Mouse (Mus musculus) stomach, embryonic 15.5 days (tissue): ENCODE results near the gene Ercc2. TPM values are rescaled to one million over a fixed set of nuclear protein-coding genes. Genes with fewer than 3 reads are reported as not detected.

Source experiments
- ATAC-seq: fragments of 200-750 bp; cut with Nextera tagmentation; 2 replicates; pipeline ENCODE4 v1.8.0; 2017; ENCODE audit warnings: low read depth, moderate number of reproducible peaks, moderate TSS enrichment; ENCODE audit not compliant: insufficient read depth, low FRiP score
- H3K27ac ChIP-seq: fragments of 300-500 bp; sonication (generic); 2 replicates; pipeline ENCODE4 v1.5.1; 2015; ENCODE audit warnings: mild to moderate bottlenecking, inconsistent platforms
- H3K27me3 ChIP-seq: fragments of 300-500 bp; sonication (generic); replicated peaks from 2 replicates; pipeline ENCODE4 v1.6.1; 2015; ENCODE audit warnings: inconsistent platforms
- H3K36me3 ChIP-seq: fragments of 300-500 bp; sonication (generic); 2 replicates; pipeline ENCODE4 v1.6.1; 2015; ENCODE audit warnings: inconsistent platforms
- H3K4me1 ChIP-seq: fragments of 300-500 bp; sonication (generic); 2 replicates; pipeline ENCODE4 v1.6.1; 2015; ENCODE audit warnings: inconsistent platforms
- H3K4me2 ChIP-seq: fragments of 300-500 bp; sonication (generic); 2 replicates; pipeline ENCODE4 v1.6.1; 2015; ENCODE audit warnings: mild to moderate bottlenecking, inconsistent platforms
- H3K4me3 ChIP-seq: fragments of 300-500 bp; sonication (generic); replicated peaks from 2 replicates; pipeline ENCODE4 v1.5.1; 2015; ENCODE audit warnings: inconsistent platforms
- H3K9ac ChIP-seq: fragments of 300-500 bp; sonication (generic); 2 replicates; pipeline ENCODE4 v1.6.1; 2015; ENCODE audit warnings: inconsistent platforms
- H3K9me3 ChIP-seq: fragments of 300-500 bp; sonication (generic); 2 replicates; pipeline ENCODE4 v1.6.1; 2016; ENCODE audit warnings: inconsistent platforms
- WGBS: fragments of 180-500 bp; shearing (Covaris S2); methylation state at CpG from one replicate; pipeline ENCODE4 v1.1.7; 2015; 5-methylcytosine and 5-hydroxymethylcytosine counted together
- polyA plus RNA-seq: library from polyadenylated mRNA; unstranded; fragments of >200 nt; fragmentation: Nextera tagmentation; extraction: Ambion mirVana; gene quantifications from 2 replicates; pipeline ENCODE4 v1.2.1, GENCODE M21; 2015

Gene Ercc2
- polyA plus RNA-seq, 1 experiment from 2014 or later, result 13.5 TPM

DNA sequence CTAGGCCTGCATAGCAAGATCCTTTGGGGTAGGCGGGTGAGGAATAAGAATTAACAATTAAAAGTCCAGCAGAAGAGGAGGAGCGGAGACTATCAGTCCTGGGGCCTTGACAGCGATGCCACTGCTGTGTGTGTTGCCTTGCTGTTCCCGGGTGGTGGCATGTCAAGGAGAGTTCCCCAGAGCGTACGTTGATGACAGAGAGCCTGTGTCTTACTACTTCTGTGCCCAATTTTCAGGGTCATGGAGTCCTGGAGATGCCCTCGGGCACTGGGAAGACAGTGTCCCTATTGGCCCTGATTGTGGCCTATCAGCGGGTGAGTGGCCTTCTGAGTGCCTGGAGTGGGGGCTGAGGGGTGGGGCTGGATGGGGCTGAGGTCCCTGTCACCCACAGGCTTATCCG lies 1.9 kb downstream of the Ercc2 start:
- peaks cover 10% of the 10 kb centered on the region for H3K4me1 ChIP-seq
- no peak overlapping the region for H3K4me3 ChIP-seq
- H3K9me3 ChIP-seq, result no peaks in the 10 kb centered on the region
- H3K27me3 ChIP-seq, result no peaks in the 10 kb centered on the region
- no peak overlapping the region for H3K4me2 ChIP-seq
- H3K36me3 ChIP-seq, result peaks cover 20% of the 10 kb centered on the region
- ATAC-seq, result no peak
- no peak overlapping the region for H3K27ac ChIP-seq
- H3K9ac ChIP-seq, result no peak overlapping the region
- 84% methylated on average over 9 of the region's 9 CpGs for WGBS

DNA sequence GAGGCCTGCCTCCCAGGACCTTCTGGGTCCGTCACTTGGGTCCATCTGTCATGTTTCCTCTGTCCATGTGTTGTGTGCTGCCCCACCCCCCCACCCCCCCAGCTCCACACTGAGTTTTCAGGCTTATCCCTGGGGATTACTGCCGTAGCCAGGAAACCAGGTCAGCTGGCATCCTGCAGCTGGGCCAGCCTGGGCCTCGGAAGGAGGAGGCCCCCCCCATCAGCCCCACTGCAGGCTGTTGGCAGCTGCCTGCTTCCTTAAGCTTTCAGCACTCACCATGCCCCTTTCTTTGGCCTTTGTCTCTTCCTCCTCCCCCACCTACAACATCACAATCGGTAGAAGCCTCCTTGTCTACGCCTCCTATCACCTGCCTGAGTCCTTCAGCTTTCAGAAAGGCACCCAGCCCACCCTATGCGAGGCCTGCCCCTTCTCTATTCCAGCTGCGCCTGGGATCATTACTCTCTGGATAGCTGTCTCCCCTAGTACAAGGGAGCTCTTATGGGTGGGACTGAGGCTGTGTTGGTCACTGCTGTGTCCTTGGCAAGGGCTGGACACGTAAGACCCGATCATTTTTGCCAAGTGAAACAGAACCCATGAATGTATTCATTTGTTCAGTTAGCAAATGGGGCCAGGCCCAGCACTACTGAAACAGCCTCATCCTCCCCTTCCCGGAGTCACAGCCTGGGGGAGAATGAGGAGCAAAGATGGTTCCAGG lies 7.0 kb downstream of the Ercc2 start:
- no peak for ATAC-seq
- H3K4me2 ChIP-seq, result no peak overlapping the region
- H3K27me3 ChIP-seq, result no peaks in the 10 kb centered on the region
- H3K4me1 ChIP-seq, result no peaks in the 10 kb centered on the region
- 80% methylated on average over 10 of the region's 10 CpGs for WGBS
- peaks cover 64% of the 10 kb centered on the region for H3K36me3 ChIP-seq
- H3K4me3 ChIP-seq, result no peak overlapping the region
- no peak overlapping the region for H3K9ac ChIP-seq
- no peak overlapping the region for H3K27ac ChIP-seq
- H3K9me3 ChIP-seq, result no peaks in the 10 kb centered on the region

DNA sequence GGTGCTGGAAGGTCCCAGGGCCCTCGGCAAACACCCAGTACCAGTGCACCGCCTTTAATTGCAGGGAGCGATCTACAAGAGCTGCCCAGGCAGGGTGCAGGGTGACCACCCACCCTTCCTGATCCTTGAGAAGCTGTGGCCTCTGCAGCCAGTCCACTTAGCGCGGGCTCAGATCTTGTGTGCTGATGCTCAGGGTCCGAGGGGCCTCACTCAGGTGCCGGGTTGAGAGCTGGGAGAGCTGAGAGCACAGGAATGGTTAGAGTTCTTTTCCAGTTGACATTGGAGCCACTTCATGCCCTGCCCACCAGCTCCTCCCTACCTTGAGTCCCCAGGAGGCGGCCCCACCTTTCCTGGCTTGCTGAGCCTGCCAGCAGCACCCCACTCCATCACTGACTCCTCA lies 12.7 kb downstream of the Ercc2 start:
- no peak for ATAC-seq
- Histone ChIP-seq H3K9ac (no peak overlapping the region), H3K36me3 (peaks cover 53% of the 10 kb centered on the region), H3K4me2 (no peak overlapping the region), H3K4me1 (peaks cover 3% of the 10 kb centered on the region; the same call in 1 of the 2 replicates), H3K27ac (no peak overlapping the region), H3K4me3 (no peak overlapping the region), H3K27me3 (peaks cover 3% of the 10 kb centered on the region; the same call in 1 of the 2 replicates), H3K9me3 (no peaks in the 10 kb centered on the region)
- WGBS, result 81% methylated on average over 8 of the region's 8 CpGs

DNA sequence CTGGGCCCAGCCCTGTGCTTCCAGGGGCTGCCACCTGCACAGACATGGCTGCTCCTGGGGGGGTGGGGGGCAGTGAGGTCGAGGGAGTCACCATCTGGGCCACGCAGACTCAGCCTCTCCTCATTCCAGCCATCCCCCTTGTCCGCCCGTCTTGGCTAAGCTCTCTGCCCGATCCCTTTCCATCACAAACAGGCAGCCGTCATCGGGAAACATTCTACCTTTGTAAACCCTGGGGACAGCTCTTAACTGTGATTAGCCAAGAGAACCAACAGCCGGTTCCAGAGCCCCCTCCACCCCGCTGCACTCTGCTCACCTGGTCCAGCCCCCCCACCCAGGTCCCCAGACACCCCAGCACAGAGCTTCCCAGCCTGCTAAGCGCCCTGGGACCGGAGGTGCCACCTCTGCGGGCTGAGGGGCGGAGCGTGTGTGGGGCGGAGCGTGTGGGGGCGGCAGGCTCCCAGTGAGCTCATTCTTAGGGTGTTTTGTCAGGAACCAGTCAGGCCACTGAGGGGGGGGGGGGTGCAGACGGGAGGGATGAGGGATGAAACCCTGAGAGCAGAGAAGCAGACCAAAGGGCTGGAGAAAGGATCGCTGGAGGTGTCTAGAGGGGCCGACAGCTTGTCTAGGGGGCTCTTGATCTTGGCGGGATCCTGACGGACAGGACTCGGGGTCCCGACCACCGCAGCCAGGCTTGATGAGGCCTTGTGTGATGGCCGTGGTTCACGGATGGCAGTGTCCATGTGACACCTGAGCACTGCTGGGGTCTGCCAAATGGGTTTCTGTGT lies 17.9 kb downstream of the Ercc2 start:
- H3K4me2 ChIP-seq, result peak overlapping the region; percentile 56
- H3K27me3 ChIP-seq, result peaks cover 26% of the 10 kb centered on the region
- H3K9me3 ChIP-seq, result no peaks in the 10 kb centered on the region
- 3% methylated on average over 27 of the region's 27 CpGs for whole genome bisulfite sequencing
- peak; percentile 44 for ATAC-seq
- H3K27ac ChIP-seq, result peak overlapping the region; percentile 7; the same call in 1 of the 2 replicates
- peaks cover 12% of the 10 kb centered on the region for H3K4me1 ChIP-seq
- 0 out of 2 replicates have a peak overlapping the region, but pooled peaks have one; percentile 19 for H3K9ac ChIP-seq
- peaks cover 8% of the 10 kb centered on the region; the same call in 1 of the 2 replicates for H3K36me3 ChIP-seq
- H3K4me3 ChIP-seq, result peak overlapping the region; percentile 30

DNA sequence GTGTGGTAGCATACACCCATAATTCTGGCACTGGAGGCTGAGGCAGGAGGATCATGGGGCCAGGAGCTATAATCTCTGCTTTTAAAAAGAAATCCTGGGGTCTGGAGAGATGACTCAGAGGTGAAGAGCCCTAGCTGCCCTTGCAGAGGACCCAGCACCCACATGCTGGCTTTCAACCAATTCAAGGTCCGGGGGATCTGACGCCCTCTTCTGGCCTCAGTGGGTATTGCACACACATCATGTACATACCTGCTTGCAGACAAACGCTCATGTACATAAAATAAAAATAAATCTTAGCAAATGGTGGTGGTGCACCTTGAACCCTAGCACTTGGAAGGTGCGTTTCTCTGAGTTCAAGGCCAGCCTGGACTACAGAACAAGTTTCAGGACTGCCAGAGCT lies 19.1 kb downstream of the Ercc2 start:
- WGBS, result 76% methylated on average over 4 of the region's 4 CpGs
- Histone ChIP-seq H3K4me2 (no peak overlapping the region), H3K27me3 (peaks cover 36% of the 10 kb centered on the region), H3K4me3 (no peak overlapping the region), H3K9me3 (no peaks in the 10 kb centered on the region), H3K4me1 (peaks cover 12% of the 10 kb centered on the region), H3K27ac (no peak overlapping the region), H3K9ac (no peak overlapping the region), H3K36me3 (no peaks in the 10 kb centered on the region)
- ATAC-seq, result no peak

DNA sequence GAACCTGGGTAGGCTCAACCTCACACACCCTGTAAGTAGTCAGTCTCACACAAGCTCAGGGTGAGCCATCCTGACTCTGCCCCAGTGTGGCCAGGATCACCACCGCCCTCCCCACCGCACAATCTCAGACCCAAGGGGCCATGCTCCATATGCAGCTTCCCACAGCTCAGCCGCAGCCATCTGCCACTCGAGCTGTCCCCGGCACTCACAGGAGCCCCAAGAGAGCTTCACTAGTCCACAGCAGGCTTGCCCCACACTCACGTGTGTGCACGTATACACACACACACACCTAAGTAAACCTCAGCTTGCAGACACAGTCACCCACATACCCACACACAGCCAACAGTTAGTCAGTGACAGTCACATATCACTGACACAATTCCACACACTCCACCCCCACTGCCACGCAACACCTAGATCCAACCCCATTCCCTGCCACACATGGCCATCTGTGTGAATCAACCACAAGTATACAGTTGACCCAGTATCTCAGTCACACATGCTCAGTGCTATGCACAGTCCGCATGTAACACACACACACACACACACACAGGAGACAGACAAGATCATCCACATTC lies 20.8 kb downstream of the Ercc2 start:
- Histone ChIP-seq H3K4me1 (peaks cover 12% of the 10 kb centered on the region), H3K36me3 (no peaks in the 10 kb centered on the region), H3K4me2 (no peak overlapping the region), H3K4me3 (no peak overlapping the region), H3K27me3 (peaks cover 36% of the 10 kb centered on the region), H3K27ac (no peak overlapping the region), H3K9ac (no peak overlapping the region), H3K9me3 (no peaks in the 10 kb centered on the region)
- WGBS, result 81% methylated on average over 9 of the region's 9 CpGs
- no peak for ATAC-seq

DNA sequence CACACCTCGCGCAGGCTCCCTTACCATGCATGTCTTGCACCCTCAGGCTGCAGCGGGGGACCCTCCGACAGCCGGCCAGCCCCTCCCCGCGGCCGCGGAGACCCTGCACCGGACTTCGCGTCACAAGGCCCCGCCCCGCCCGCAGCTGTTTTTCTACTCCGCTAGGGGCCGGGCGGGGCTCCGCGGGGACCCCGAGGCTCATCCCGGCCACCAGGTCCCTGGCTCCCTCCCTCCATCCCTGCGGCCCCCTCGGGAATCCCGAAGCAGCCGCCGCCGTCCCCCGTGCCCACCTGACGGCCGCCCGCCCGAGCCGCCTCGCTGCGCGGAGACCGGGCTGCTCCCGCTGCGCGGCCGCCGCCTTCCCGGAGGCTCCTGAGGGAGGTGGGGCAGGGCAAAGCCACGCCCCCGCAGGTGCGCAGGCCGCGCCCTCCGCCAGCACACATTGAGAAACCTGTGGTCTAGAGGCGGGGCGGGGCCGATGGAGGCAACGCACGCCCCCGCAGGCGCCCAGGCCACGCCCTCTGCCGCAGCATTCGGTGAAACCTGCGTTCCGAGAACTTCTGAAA lies 22.0 kb downstream of the Ercc2 start, which contains the start of gene Klc3:
TSS of gene Klc3 (minus strand) at position 374 of the 566 bp plus-strand sequence.
- Histone ChIP-seq H3K27ac (no peak within 1 kb of the TSS), H3K4me1 (peaks cover 12% of the 10 kb centered on the region), H3K9me3 (no peaks in the 10 kb centered on the region), H3K9ac (peak within 1 kb of the TSS; percentile 44; the same call in 1 of the 2 replicates), H3K4me2 (peak within 1 kb of the TSS; percentile 79), H3K27me3 (peaks cover 36% of the 10 kb centered on the region), H3K4me3 (peak within 1 kb of the TSS; percentile 62), H3K36me3 (no peaks in the 10 kb centered on the region)
- under 1% methylated on average over 62 of the region's 62 CpGs for WGBS
- peak; percentile 75 for ATAC-seq

DNA sequence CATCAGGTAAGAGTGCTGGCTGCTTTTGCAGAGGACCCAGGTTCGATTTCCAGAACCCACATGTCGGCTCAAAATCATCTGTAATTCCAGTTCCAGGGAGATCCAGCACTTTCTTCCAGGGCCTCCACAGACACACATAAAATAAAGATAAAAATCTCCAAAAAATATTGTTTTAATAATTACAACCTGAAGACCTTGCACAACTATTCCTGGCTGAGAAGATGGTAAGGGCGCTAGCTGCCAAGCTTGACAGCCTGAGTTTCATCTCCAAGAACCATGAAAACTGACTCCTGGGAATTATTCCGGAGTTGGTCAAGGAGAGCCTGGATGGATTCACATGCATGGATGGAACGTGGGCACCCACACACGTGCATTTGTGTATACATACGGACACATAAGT lies 22.7 kb downstream of the Ercc2 start, which contains the start of gene Ckm:
TSS of gene Ckm (plus strand) at position 301 of the 400 bp plus-strand sequence.
- Histone ChIP-seq H3K9me3 (no peaks in the 10 kb centered on the region), H3K27me3 (peaks cover 33% of the 10 kb centered on the region), H3K4me2 (peak within 1 kb of the TSS; percentile 79), H3K4me1 (peaks cover 8% of the 10 kb centered on the region; the same call in 1 of the 2 replicates), H3K36me3 (no peaks in the 10 kb centered on the region), H3K9ac (peak within 1 kb of the TSS; percentile 44; the same call in 1 of the 2 replicates), H3K27ac (no peak within 1 kb of the TSS), H3K4me3 (peak within 1 kb of the TSS; percentile 62)
- WGBS, result 48% methylated on average over 7 of the region's 7 CpGs
- ATAC-seq, result no peak

DNA sequence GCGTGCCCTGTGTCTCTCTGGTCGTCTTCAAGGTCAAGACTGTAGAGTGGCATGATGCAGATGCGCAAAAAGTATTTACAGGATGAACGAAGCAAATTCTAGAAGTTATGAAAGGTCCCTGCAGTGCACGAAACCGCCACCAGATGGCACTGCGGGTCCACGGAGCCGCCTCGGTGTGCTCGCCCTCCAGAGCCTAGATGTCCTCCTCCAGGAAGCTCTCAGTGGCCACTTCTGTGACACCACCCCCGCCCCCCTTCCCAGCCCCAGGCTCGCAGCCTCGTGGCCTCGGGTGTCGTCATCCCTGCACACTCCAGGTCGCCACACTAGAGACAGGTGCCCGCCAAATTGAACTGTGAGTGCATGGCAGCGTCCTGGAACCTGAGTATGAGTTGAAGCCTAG lies 23.6 kb downstream of the Ercc2 start:
- H3K27me3 ChIP-seq, result peaks cover 31% of the 10 kb centered on the region
- H3K9me3 ChIP-seq, result no peaks in the 10 kb centered on the region
- no peak overlapping the region for H3K9ac ChIP-seq
- ATAC-seq, result no peak
- H3K4me2 ChIP-seq, result peak overlapping the region; percentile 40; the same call in 1 of the 2 replicates
- 0 out of 2 replicates have a peak, but pooled peaks cover 4% of the 10 kb centered on the region for H3K4me1 ChIP-seq
- H3K36me3 ChIP-seq, result no peaks in the 10 kb centered on the region
- no peak overlapping the region for H3K27ac ChIP-seq
- no peak overlapping the region for H3K4me3 ChIP-seq
- 1% methylated on average over 19 of the region's 19 CpGs for WGBS

DNA sequence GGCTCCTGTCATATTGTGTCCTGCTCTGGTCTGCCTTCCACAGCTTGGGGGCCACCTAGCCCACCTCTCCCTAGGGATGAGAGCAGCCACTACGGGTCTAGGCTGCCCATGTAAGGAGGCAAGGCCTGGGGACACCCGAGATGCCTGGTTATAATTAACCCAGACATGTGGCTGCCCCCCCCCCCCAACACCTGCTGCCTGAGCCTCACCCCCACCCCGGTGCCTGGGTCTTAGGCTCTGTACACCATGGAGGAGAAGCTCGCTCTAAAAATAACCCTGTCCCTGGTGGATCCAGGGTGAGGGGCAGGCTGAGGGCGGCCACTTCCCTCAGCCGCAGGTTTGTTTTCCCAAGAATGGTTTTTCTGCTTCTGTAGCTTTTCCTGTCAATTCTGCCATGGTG lies 27.9 kb downstream of the Ercc2 start:
- 0 out of 2 replicates have a peak, but pooled peaks cover 2% of the 10 kb centered on the region for H3K4me1 ChIP-seq
- no peak overlapping the region for H3K9ac ChIP-seq
- peaks cover 9% of the 10 kb centered on the region for H3K27me3 ChIP-seq
- no peak overlapping the region for H3K4me3 ChIP-seq
- no peaks in the 10 kb centered on the region for H3K9me3 ChIP-seq
- no peak overlapping the region for H3K27ac ChIP-seq
- 42% methylated on average over 6 of the region's 6 CpGs for WGBS
- no peak overlapping the region for H3K4me2 ChIP-seq
- no peaks in the 10 kb centered on the region for H3K36me3 ChIP-seq
- ATAC-seq, result no peak

DNA sequence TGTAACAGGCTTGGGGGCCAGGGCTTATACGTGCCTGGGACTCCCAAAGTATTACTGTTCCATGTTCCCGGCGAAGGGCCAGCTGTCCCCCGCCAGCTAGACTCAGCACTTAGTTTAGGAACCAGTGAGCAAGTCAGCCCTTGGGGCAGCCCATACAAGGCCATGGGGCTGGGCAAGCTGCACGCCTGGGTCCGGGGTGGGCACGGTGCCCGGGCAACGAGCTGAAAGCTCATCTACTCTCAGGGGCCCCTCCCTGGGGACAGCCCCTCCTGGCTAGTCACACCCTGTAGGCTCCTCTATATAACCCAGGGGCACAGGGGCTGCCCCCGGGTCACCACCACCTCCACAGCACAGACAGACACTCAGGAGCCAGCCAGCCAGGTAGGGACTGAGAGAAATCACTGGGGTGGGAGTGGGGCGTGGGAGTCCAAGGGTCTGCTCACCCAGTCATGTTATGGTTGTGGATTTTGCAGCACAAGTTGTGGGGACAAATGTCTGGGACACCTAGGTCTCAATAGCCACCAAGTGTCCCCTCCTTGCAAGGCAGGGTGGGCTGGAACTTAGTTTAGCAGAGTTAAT lies 29.0 kb downstream of the Ercc2 start:
- Histone ChIP-seq H3K36me3 (no peaks in the 10 kb centered on the region), H3K4me3 (no peak overlapping the region), H3K4me2 (no peak overlapping the region), H3K27ac (no peak overlapping the region), H3K9ac (no peak overlapping the region), H3K27me3 (peaks cover under 1% of the 10 kb centered on the region; the same call in 1 of the 2 replicates), H3K9me3 (no peaks in the 10 kb centered on the region), H3K4me1 (0 out of 2 replicates have a peak, but pooled peaks cover 2% of the 10 kb centered on the region)
- peak; percentile 41 for ATAC-seq
- WGBS, result 73% methylated on average over 11 of the region's 11 CpGs
